8 mouse cellular contexts compared by ENCODE assay signal in the genomic region with DNA sequence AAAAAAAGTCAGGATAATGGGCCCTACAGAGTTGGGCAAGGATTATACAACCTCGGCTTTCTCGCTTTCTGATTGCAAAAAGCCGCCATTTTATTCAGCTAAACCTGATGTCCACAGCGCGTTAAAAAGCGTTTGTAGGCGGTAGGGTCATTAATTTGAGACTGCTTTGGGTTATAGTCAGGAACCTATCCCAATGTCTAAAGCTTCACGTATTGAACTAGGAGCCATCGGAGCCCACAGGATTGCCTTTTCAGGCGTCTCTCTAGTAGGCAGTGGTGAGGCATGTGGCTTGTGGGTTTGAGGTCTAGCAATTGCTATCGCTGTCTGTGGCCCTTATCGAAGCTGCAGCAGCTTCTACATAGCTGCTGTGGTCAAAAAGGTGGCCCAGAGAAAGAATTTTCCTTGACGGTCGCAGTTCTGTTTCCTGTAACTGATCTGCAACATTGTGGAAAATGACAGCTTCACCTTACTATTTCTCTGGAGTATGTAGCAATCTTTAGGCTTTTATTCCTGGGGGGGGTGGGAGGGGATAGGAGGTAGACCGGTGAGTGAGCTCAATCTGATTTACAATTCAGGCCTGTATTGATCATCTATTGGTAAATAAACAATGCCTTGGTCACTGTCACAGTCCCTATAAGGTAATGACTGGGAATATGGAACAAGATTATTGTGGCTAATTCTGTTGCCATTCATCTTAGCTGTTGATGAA. TPM values are rescaled to one million over a fixed set of nuclear protein-coding genes. Genes with fewer than 3 reads are reported as not detected.
A peak's percentile ranks its signal among the peaks of the same experiment; 100 is the strongest.
DNase-seq lines count a peak whose midpoint lies in the region; ATAC-seq and TF ChIP-seq lines count a peak whose summit lies in the region.

No protein-coding gene starts in this region.

- peak in 1 of 2 experiments; percentile 31; a peak in 2 of 4 replicates for TF ChIP-seq POLR2A in MEL (IDR thresholded peaks at IDR 0.05; ENCODE audit: control insufficient read depth in 1 of 2, insufficient read depth in 1 of 2, low read depth in 1 of 2, low read length in 2 of 2, poor library complexity in 1 of 2)
- 0 out of 2 replicates have a peak, but pooled peaks have one; percentile 31 for TF ChIP-seq POLR2A in embryonic fibroblast, embryonic 13.5 days (IDR thresholded peaks at IDR 0.05; ENCODE audit: low read depth, low read length)

- no peak for TF ChIP-seq CTCF in kidney, postnatal 0 days (IDR thresholded peaks at IDR 0.05; ENCODE audit: low read depth)
- TF ChIP-seq CTCF in MEL (IDR thresholded peaks at IDR 0.05 in 2 of 3, conservative IDR thresholded peaks at IDR 0.05 in 1 of 3; ENCODE audit: control insufficient read depth in 1 of 3, insufficient read depth in 1 of 3, low read depth in 2 of 3, low read length in 3 of 3, poor library complexity in 1 of 3, severe bottlenecking in 1 of 3): no peak
- TF ChIP-seq CTCF in embryonic fibroblast, embryonic 13.5 days (IDR thresholded peaks at IDR 0.05; ENCODE audit: borderline replicate concordance, insufficient read depth, low read length): no peak

- DNase-seq in kidney, postnatal 0 days (ENCODE audit: low spot score): peak; percentile 56
- no peak for DNase-seq in kidney, postnatal 25 days
- DNase-seq in MEL (ENCODE audit: low read depth, low spot score): peak; percentile 75
- DNase-seq in midbrain, embryonic 11.5 days (ENCODE audit: low spot score, missing footprints): peak; percentile 93
- no peak for DNase-seq in ovary, adult 18-20 months (ENCODE audit: low spot score)
- DNase-seq in testis, postnatal 14 days (ENCODE audit: low spot score): no peak

- H3K4me3 ChIP-seq in kidney, postnatal 0 days (replicated peaks; ENCODE audit: low read depth, low read length): peak overlapping the region; percentile 74
- peak overlapping the region; percentile 52 to 89 for H3K4me3 ChIP-seq in MEL (ENCODE audit: control insufficient read depth in 1 of 2, insufficient read depth in 1 of 2, low read depth in 2 of 2, low read length in 2 of 2)
- peak overlapping the region; percentile 87 for H3K4me3 ChIP-seq in embryonic fibroblast, embryonic 13.5 days (ENCODE audit: insufficient read depth, low read length)
- peak overlapping the region; percentile 84 for H3K4me3 ChIP-seq in midbrain, embryonic 11.5 days (ENCODE audit: low read depth, low read length)

- under 1% methylated on average over 15 of the region's 15 CpGs for WGBS in kidney, postnatal 0 days
- 1% methylated on average over 15 of the region's 15 CpGs for WGBS in midbrain, embryonic 11.5 days

- ATAC-seq in kidney, postnatal 0 days (replicated peaks; ENCODE audit: low FRiP score, low read depth): no peak
- peak; percentile 30 for ATAC-seq in inflammation-experienced regulatory T-cells, adult 6 months
- no peak for ATAC-seq in midbrain, embryonic 11.5 days (ENCODE audit: low FRiP score)

- peak overlapping the region; percentile 75 for H3K9ac ChIP-seq in kidney, postnatal 0 days (ENCODE audit: low read depth, low read length)
- peak overlapping the region; percentile 98 for H3K9ac ChIP-seq in MEL (ENCODE audit: control insufficient read depth, low read depth, low read length, poor library complexity, severe bottlenecking)
- peak overlapping the region; percentile 96 for H3K9ac ChIP-seq in midbrain, embryonic 11.5 days (ENCODE audit: low read length)

- no peaks in the 10 kb centered on the region for H3K9me3 ChIP-seq in kidney, postnatal 0 days (replicated peaks; ENCODE audit: low read length)
- no peaks in the 10 kb centered on the region for H3K9me3 ChIP-seq in MEL (replicated peaks; ENCODE audit: insufficient read depth, low read length)
- H3K9me3 ChIP-seq in midbrain, embryonic 11.5 days (ENCODE audit: control insufficient read depth, low read length): no peaks in the 10 kb centered on the region

- H3K27ac ChIP-seq in kidney, postnatal 0 days: peak overlapping the region; percentile 77
- peak overlapping the region; percentile 98 for H3K27ac ChIP-seq in MEL (ENCODE audit: control insufficient read depth, low read depth, low read length)
- H3K27ac ChIP-seq in embryonic fibroblast, embryonic 13.5 days (ENCODE audit: insufficient read depth, low read length): peak overlapping the region; percentile 88
- peak overlapping the region; percentile 69 for H3K27ac ChIP-seq in midbrain, embryonic 11.5 days (ENCODE audit: low read depth, low read length)

- H3K27me3 ChIP-seq in kidney, postnatal 0 days (ENCODE audit: insufficient read depth, low read length): no peaks in the 10 kb centered on the region
- H3K27me3 ChIP-seq in MEL (ENCODE audit: control insufficient read depth in 1 of 2, insufficient read depth in 2 of 2, low read length in 2 of 2): no peaks in the 10 kb centered on the region
- no peaks in the 10 kb centered on the region for H3K27me3 ChIP-seq in midbrain, embryonic 11.5 days (ENCODE audit: control insufficient read depth, insufficient read depth, low read length)

- H3K4me1 ChIP-seq in kidney, postnatal 0 days (replicated peaks; ENCODE audit: insufficient read depth, low read length): peaks cover 5% of the 10 kb centered on the region
- peaks cover 0 to 16% of the 10 kb centered on the region in 2 experiments; a peak in 2 of 4 replicates for H3K4me1 ChIP-seq in MEL (ENCODE audit: control insufficient read depth in 1 of 2, insufficient read depth in 2 of 2, low read length in 2 of 2)
- no peaks in the 10 kb centered on the region for H3K4me1 ChIP-seq in embryonic fibroblast, embryonic 13.5 days (ENCODE audit: control insufficient read depth, insufficient read depth, low read length)
- H3K4me1 ChIP-seq in midbrain, embryonic 11.5 days (ENCODE audit: control insufficient read depth, insufficient read depth, low read length): peaks cover 9% of the 10 kb centered on the region

- peaks cover 22% of the 10 kb centered on the region for H3K36me3 ChIP-seq in kidney, postnatal 0 days (ENCODE audit: insufficient read depth, low read length)
- peaks cover 12 to 22% of the 10 kb centered on the region in 2 experiments for H3K36me3 ChIP-seq in MEL (ENCODE audit: control insufficient read depth in 1 of 2, insufficient read depth in 2 of 2, low read length in 2 of 2)
- peaks cover 11% of the 10 kb centered on the region for H3K36me3 ChIP-seq in midbrain, embryonic 11.5 days (ENCODE audit: control insufficient read depth, insufficient read depth, low read length)

- peak overlapping the region; percentile 90 for H3K4me2 ChIP-seq in kidney, postnatal 0 days (ENCODE audit: low read length)
- peak overlapping the region; percentile 96 for H3K4me2 ChIP-seq in midbrain, embryonic 11.5 days

- peaks cover 18% of the 10 kb centered on the region for H3K79me2 ChIP-seq in MEL (ENCODE audit: control insufficient read depth, insufficient read depth, low read length, poor library complexity)

- TF ChIP-seq EP300 in MEL (IDR thresholded peaks at IDR 0.05; ENCODE audit: low read depth in 1 of 2, low read length in 2 of 2): peak; percentile 72

- no peak for TF ChIP-seq RAD21 in MEL (IDR thresholded peaks at IDR 0.05; ENCODE audit: low read depth, low read length)

RNA-seq across cellular contexts. Expression of gene Rab42, which starts 6.1 kb away (rescaled TPM):
- polyA plus RNA-seq in kidney, postnatal 0 days (2015; fragmentation: Nextera tagmentation; extraction: Ambion mirVana): 2.4 and 3.0 TPM in 2 replicates
- 0.52 and 0.85 TPM in 2 replicates for total RNA-seq in MEL (2012; rRNA removed)
- polyA plus RNA-seq in MEL (2012; ENCODE audit: insufficient read depth in 1 of 2, insufficient read length in 2 of 2, low read depth in 1 of 2, low replicate concordance in 2 of 2, missing spikeins in 1 of 2): under 1 TPM in 1 of 2 experiments, not detected in 1; 0.40 TPM
- polyA plus RNA-seq in embryonic fibroblast, embryonic 13.5 days (2011; ENCODE audit: insufficient read length, low read depth, missing spikeins): 0.67 TPM in 1 of 2 replicates, not detected in the other
- polyA plus RNA-seq in inflammation-experienced regulatory T-cells, adult 6 months (2017; shearing (Covaris generic)): under 1 TPM in 1 of 3 experiments, not detected in 2; 0.46 TPM
- 0.42 and 0.59 TPM in 2 replicates for polyA plus RNA-seq in midbrain, embryonic 11.5 days (2014; fragmentation: Nextera tagmentation; extraction: Ambion mirVana)

RNA-seq across cellular contexts. Expression of gene Trnau1ap, which starts 20.0 kb away (rescaled TPM):
- polyA plus RNA-seq in kidney, postnatal 0 days (2015; fragmentation: Nextera tagmentation; extraction: Ambion mirVana): 70.3 and 72.8 TPM in 2 replicates
- total RNA-seq in MEL (2012; rRNA removed): 110 and 117 TPM in 2 replicates
- 100 to 1,000 TPM in 1 of 2 experiments, not detected in 1; 102 TPM for polyA plus RNA-seq in MEL (2012; ENCODE audit: insufficient read depth in 1 of 2, insufficient read length in 2 of 2, low read depth in 1 of 2, low replicate concordance in 2 of 2, missing spikeins in 1 of 2)
- 29.6 and 33.5 TPM in 2 replicates for polyA plus RNA-seq in embryonic fibroblast, embryonic 13.5 days (2011; ENCODE audit: insufficient read length, low read depth, missing spikeins)
- polyA plus RNA-seq in inflammation-experienced regulatory T-cells, adult 6 months (2017; shearing (Covaris generic)): 10 to 100 TPM; 37.5 to 45.9 (median 37.7) TPM
- polyA plus RNA-seq in midbrain, embryonic 11.5 days (2014; fragmentation: Nextera tagmentation; extraction: Ambion mirVana): 78.0 and 83.3 TPM in 2 replicates

RNA-seq across cellular contexts. Expression of gene Taf12, which starts 35.1 kb away (rescaled TPM):
- polyA plus RNA-seq in kidney, postnatal 0 days (2015; fragmentation: Nextera tagmentation; extraction: Ambion mirVana): 38.1 and 39.0 TPM in 2 replicates
- 56.7 and 62.6 TPM in 2 replicates for total RNA-seq in MEL (2012; rRNA removed)
- 10 to 100 TPM in 1 of 2 experiments, not detected in 1; 76.4 TPM for polyA plus RNA-seq in MEL (2012; ENCODE audit: insufficient read depth in 1 of 2, insufficient read length in 2 of 2, low read depth in 1 of 2, low replicate concordance in 2 of 2, missing spikeins in 1 of 2)
- 36.5 and 38.3 TPM in 2 replicates for polyA plus RNA-seq in embryonic fibroblast, embryonic 13.5 days (2011; ENCODE audit: insufficient read length, low read depth, missing spikeins)
- 100 to 1,000 TPM in 1 of 3 experiments, 10 to 100 TPM in 2; 78.9 to 105 (median 84.2) TPM for polyA plus RNA-seq in inflammation-experienced regulatory T-cells, adult 6 months (2017; shearing (Covaris generic))
- polyA plus RNA-seq in midbrain, embryonic 11.5 days (2014; fragmentation: Nextera tagmentation; extraction: Ambion mirVana): 67.2 and 70.5 TPM in 2 replicates

RNA-seq across cellular contexts. Expression of gene Rcc1, which starts 44.1 kb away (rescaled TPM):
- polyA plus RNA-seq in kidney, postnatal 0 days (2015; fragmentation: Nextera tagmentation; extraction: Ambion mirVana): 40.0 and 45.9 TPM in 2 replicates
- total RNA-seq in MEL (2012; rRNA removed): 137 and 147 TPM in 2 replicates
- polyA plus RNA-seq in MEL (2012; ENCODE audit: insufficient read depth in 1 of 2, insufficient read length in 2 of 2, low read depth in 1 of 2, low replicate concordance in 2 of 2, missing spikeins in 1 of 2): 100 to 1,000 TPM in 1 of 2 experiments, 10 to 100 TPM in 1; 83.6 to 186 TPM
- 33.6 and 34.4 TPM in 2 replicates for polyA plus RNA-seq in embryonic fibroblast, embryonic 13.5 days (2011; ENCODE audit: insufficient read length, low read depth, missing spikeins)
- 10 to 100 TPM; 13.4 to 26.0 (median 15.0) TPM for polyA plus RNA-seq in inflammation-experienced regulatory T-cells, adult 6 months (2017; shearing (Covaris generic))
- 62.1 and 70.3 TPM in 2 replicates for polyA plus RNA-seq in midbrain, embryonic 11.5 days (2014; fragmentation: Nextera tagmentation; extraction: Ambion mirVana)

RNA-seq across cellular contexts. Expression of gene Gmeb1, which starts 47.9 kb away (rescaled TPM):
- polyA plus RNA-seq in kidney, postnatal 0 days (2015; fragmentation: Nextera tagmentation; extraction: Ambion mirVana): 21.9 and 24.3 TPM in 2 replicates
- total RNA-seq in MEL (2012; rRNA removed): 9.9 and 12.0 TPM in 2 replicates
- 10 to 100 TPM in 1 of 2 experiments, not detected in 1; 29.6 TPM for polyA plus RNA-seq in MEL (2012; ENCODE audit: insufficient read depth in 1 of 2, insufficient read length in 2 of 2, low read depth in 1 of 2, low replicate concordance in 2 of 2, missing spikeins in 1 of 2)
- polyA plus RNA-seq in embryonic fibroblast, embryonic 13.5 days (2011; ENCODE audit: insufficient read length, low read depth, missing spikeins): 16.8 and 20.9 TPM in 2 replicates
- 10 to 100 TPM; 13.0 to 17.0 (median 13.1) TPM for polyA plus RNA-seq in inflammation-experienced regulatory T-cells, adult 6 months (2017; shearing (Covaris generic))
- polyA plus RNA-seq in midbrain, embryonic 11.5 days (2014; fragmentation: Nextera tagmentation; extraction: Ambion mirVana): 37.0 and 39.6 TPM in 2 replicates

Comparison
In these comparisons a context has a peak if more than half of its experiments do, and no peak if none do; other contexts are left out.
1. DNase-seq: peak in kidney, postnatal 0 days (single experiment), MEL (single experiment) and midbrain, embryonic 11.5 days (single experiment); none in kidney, postnatal 25 days (0 of 2), ovary, adult 18-20 months (single experiment) and testis, postnatal 14 days (single experiment).
2. Peak in every context shown above with its lines, with median percentiles within 50 percentile points of each other: H3K27ac ChIP-seq, H3K4me3 ChIP-seq and H3K9ac ChIP-seq.